Mouse (Mus musculus) lung, embryonic 15.5 days (tissue): Measurements from ENCODE around the gene Rpl36-ps4. TPM values are rescaled to one million over a fixed set of nuclear protein-coding genes. Genes with fewer than 3 reads are reported as not detected.
A peak's percentile ranks its signal among the peaks of the same experiment; 100 is the strongest.
"Not testable (repeated sequence)": the region's sequence is repeated elsewhere in the genome, so short reads cannot be mapped to it uniquely, and the experiment has no call there.

Experiments
- ATAC-seq: fragments of 200-750 bp; cut with Nextera tagmentation; 2 replicates; pipeline ENCODE4 v1.8.0; 2017; ENCODE audit warnings: moderate number of reproducible peaks, borderline replicate concordance; ENCODE audit not compliant: low FRiP score, low TSS enrichment; ENCODE audit errors: extremely low read depth
- H3K27ac ChIP-seq: fragments of 300-500 bp; sonication (generic); 2 replicates; pipeline ENCODE4 v1.5.1; 2015; ENCODE audit warnings: moderate library complexity, mild to moderate bottlenecking, inconsistent platforms
- H3K27me3 ChIP-seq: fragments of 300-500 bp; sonication (generic); 2 replicates; pipeline ENCODE4 v1.6.1; 2015; ENCODE audit warnings: inconsistent platforms
- H3K36me3 ChIP-seq: fragments of 300-500 bp; sonication (generic); 2 replicates; pipeline ENCODE4 v1.6.1; 2015; ENCODE audit warnings: inconsistent platforms
- H3K4me1 ChIP-seq: fragments of 300-500 bp; sonication (generic); 2 replicates; pipeline ENCODE4 v1.6.1; 2015; ENCODE audit warnings: inconsistent platforms
- H3K4me2 ChIP-seq: fragments of 300-500 bp; sonication (generic); 2 replicates; pipeline ENCODE4 v1.6.1; 2015; ENCODE audit warnings: inconsistent platforms, mild to moderate bottlenecking, moderate library complexity
- H3K4me3 ChIP-seq: fragments of 300-500 bp; sonication (generic); 2 replicates; pipeline ENCODE4 v1.5.1; 2015; ENCODE audit warnings: mild to moderate bottlenecking, inconsistent platforms
- H3K9ac ChIP-seq: fragments of 300-500 bp; sonication (generic); 2 replicates; pipeline ENCODE4 v1.6.1; 2015; ENCODE audit warnings: inconsistent platforms
- H3K9me3 ChIP-seq: fragments of 300-500 bp; sonication (generic); 2 replicates; pipeline ENCODE4 v1.6.1; 2016; ENCODE audit warnings: inconsistent platforms
- WGBS: fragments of 180-500 bp; shearing (Covaris S2); methylation state at CpG from one replicate; pipeline ENCODE4 v1.1.7; 2015; 5-methylcytosine and 5-hydroxymethylcytosine counted together
- polyA plus RNA-seq: library from polyadenylated mRNA; unstranded; fragments of >200 nt; fragmentation: Nextera tagmentation; extraction: Ambion mirVana; gene quantifications from 2 replicates; pipeline ENCODE4 v1.2.1, GENCODE M21; 2015

Rpl36-ps4 gene
- polyA plus RNA-seq, 1 experiment from 2014 or later = not detected

DNA sequence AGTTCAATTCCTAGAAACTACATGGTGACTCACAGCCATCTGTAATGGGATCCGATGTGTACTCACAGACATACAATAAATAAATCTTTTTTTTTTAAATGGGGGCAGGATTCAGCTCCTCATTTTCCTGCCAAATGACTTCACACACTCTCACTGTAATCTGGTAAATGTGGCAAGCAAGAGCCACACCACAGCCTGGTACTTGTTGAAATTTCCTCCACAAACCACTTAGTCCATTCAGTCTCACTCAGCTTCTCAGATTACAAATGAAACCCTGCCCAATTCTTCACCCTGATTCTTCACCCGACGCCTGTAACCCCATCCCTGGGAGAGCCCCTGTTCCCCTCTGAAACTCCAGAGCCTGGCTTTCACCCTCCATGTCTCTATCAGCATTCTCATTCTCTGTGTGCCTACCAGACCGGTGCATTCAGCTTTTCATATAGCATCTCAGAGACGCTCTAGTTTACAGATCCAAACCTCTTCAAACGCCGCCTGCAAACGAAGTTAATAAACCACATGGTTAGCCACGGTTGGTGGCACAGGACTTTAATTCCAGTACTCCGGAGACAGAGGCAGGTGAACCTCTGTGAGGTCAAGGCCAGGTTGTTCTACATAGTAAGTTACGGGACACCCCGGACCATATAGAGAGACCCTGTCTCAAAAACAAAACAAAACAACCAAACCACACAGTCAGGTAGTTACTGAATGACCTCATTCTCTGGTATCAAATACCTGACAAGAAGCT lies 36.5 kb downstream of the Rpl36-ps4 start:
- Histone ChIP-seq H3K27ac (no peak overlapping the region), H3K36me3 (no peaks in the 10 kb centered on the region)

GRCm38 (mm10) chr17:87958283-87958682 lies 37.5 kb downstream of the Rpl36-ps4 start:
- 70% methylated on average over 8 of the region's 8 CpGs for WGBS
- no peak overlapping the region for H3K27ac ChIP-seq
- ATAC-seq = no peak
- no peaks in the 10 kb centered on the region for H3K4me1 ChIP-seq
- H3K4me2 ChIP-seq = no peak overlapping the region
- H3K27me3 ChIP-seq = no peaks in the 10 kb centered on the region
- H3K36me3 ChIP-seq = no peaks in the 10 kb centered on the region
- H3K9ac ChIP-seq = no peak overlapping the region
- H3K4me3 ChIP-seq = no peak overlapping the region
- no peaks in the 10 kb centered on the region for H3K9me3 ChIP-seq

More for the DNA sequence above, 36.5 kb downstream of the Rpl36-ps4 start:
- no peak for ATAC-seq
- Histone ChIP-seq H3K9ac (no peak overlapping the region), H3K4me2 (no peak overlapping the region), H3K9me3 (no peaks in the 10 kb centered on the region), H3K27me3 (no peaks in the 10 kb centered on the region), H3K4me1 (no peaks in the 10 kb centered on the region), H3K4me3 (no peak overlapping the region)
- WGBS = 58% methylated on average over 12 of the region's 12 CpGs

DNA sequence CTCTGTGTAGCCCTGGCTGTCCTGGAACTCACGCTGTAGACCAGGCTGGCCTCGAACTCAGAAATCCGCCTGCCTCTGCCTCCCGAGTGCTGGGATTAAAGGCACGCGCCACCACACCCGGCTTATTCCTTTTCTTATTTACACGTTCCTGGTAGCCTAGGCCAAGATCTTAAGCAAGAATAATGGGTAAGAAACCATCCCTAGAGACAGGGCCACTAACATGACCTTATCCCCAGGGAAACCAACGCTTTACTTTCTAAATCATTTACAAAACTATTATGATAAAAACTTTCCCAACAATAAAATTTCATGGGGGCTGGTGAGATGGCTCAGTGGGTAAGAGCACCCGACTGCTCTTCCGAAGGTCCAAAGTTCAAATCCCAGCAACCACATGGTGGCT lies 38.6 kb downstream of the Rpl36-ps4 start:
- not testable (repeated sequence) for H3K27ac ChIP-seq, H3K9ac ChIP-seq, H3K4me1 ChIP-seq, ATAC-seq, H3K36me3 ChIP-seq, H3K4me3 ChIP-seq, H3K27me3 ChIP-seq, H3K9me3 ChIP-seq, H3K4me2 ChIP-seq
- WGBS = 91% methylated on average over 11 of the region's 11 CpGs

DNA sequence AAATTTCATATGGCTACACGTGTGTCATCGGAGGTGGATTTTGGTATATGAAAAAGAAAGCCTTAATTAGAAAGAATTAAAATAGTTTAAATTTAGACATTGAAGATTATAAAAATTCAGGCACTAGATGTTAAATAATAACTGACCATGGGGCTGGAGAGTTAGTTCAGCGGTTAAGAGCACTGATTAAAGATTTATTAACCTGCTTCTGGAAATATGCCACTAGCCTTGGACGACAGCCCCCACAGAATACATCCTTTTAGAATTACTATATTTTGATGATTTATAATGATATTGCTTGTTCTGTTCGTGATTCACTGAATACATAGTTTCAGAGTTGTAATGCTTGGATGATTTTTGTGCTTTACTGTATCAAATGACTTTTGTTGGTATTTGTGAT lies 39.2 kb downstream of the Rpl36-ps4 start:
- ATAC-seq = not testable (repeated sequence)

GRCm38 (mm10) chr17:87963081-87964075 lies 42.6 kb downstream of the Rpl36-ps4 start:
- Histone ChIP-seq H3K27me3 (no peaks in the 10 kb centered on the region), H3K9me3 (no peaks in the 10 kb centered on the region), H3K36me3 (no peaks in the 10 kb centered on the region), H3K4me1 (no peaks in the 10 kb centered on the region), H3K9ac (no peak overlapping the region), H3K27ac (no peak overlapping the region), H3K4me2 (no peak overlapping the region), H3K4me3 (no peak overlapping the region)
- no peak for ATAC-seq
- 86% methylated on average over 13 of the region's 14 CpGs for WGBS

More for the DNA sequence above, 39.2 kb downstream of the Rpl36-ps4 start:
- H3K4me2 ChIP-seq, H3K4me1 ChIP-seq, H3K27me3 ChIP-seq, H3K4me3 ChIP-seq, H3K36me3 ChIP-seq, H3K9me3 ChIP-seq, H3K27ac ChIP-seq, H3K9ac ChIP-seq: not testable (repeated sequence)
- 72% methylated on average over 5 of the region's 5 CpGs for WGBS

GRCm38 (mm10) chr17:87968483-87968926 lies 47.7 kb downstream of the Rpl36-ps4 start:
- ATAC-seq = peak; percentile 74; the same call in 1 of the 2 replicates
- H3K4me3 ChIP-seq, H3K27me3 ChIP-seq, H3K4me2 ChIP-seq, H3K27ac ChIP-seq, H3K4me1 ChIP-seq, H3K36me3 ChIP-seq, H3K9ac ChIP-seq, H3K9me3 ChIP-seq: not testable (repeated sequence)
- WGBS = 26% methylated on average over 6 of the region's 8 CpGs

Other genes starting within 250 kb of the Rpl36-ps4 start
- 78.7 and 79.2 TPM in 2 replicates for gene Msh2, start 248.6 kb upstream of the Rpl36-ps4 start, polyA plus RNA-seq
- gene Kcnk12, start 123.0 kb upstream of the Rpl36-ps4 start, polyA plus RNA-seq = 0.07 TPM in 1 of 2 replicates, not detected in the other
- 56.5 and 57.9 TPM in 2 replicates for gene Msh6, start 54.1 kb downstream of the Rpl36-ps4 start, polyA plus RNA-seq
- 15.6 and 16.6 TPM in 2 replicates for gene Fbxo11, start 144.3 kb downstream of the Rpl36-ps4 start, polyA plus RNA-seq